Mouse (Mus musculus) megakaryocyte, embryonic 14.5 days (primary cell): ENCODE data around the gene Efnb2. TPM values are rescaled to one million over a fixed set of nuclear protein-coding genes. Genes with fewer than 3 reads are reported as not detected.
A peak's percentile ranks its signal among the peaks of the same experiment; 100 is the strongest.

Experiments used
- H3K27me3 ChIP-seq: replicated peaks from 2 replicates; pipeline ENCODE3; 2012; ENCODE audit warnings: inconsistent platforms
- H3K36me3 ChIP-seq: replicated peaks from 2 replicates; pipeline ENCODE3; 2012; ENCODE audit warnings: low read length, inconsistent platforms, mixed read lengths
- H3K4me1 ChIP-seq: 2 replicates; pipeline ENCODE4 v1.6.1; 2012; ENCODE audit warnings: inconsistent platforms
- H3K4me3 ChIP-seq: replicated peaks from 2 replicates; pipeline ENCODE3; 2012; ENCODE audit warnings: moderate library complexity, mild to moderate bottlenecking, inconsistent platforms
- H3K9me3 ChIP-seq: 2 replicates; pipeline ENCODE4 v1.6.1; 2012; ENCODE audit warnings: inconsistent platforms
- FLI1 ChIP-seq: IDR thresholded peaks from 2 replicates; pipeline ENCODE4 v1.6.1; 2012; ENCODE audit warnings: low read length, inconsistent platforms, mixed read lengths
- GATA1 ChIP-seq: IDR thresholded peaks from 3 replicates; pipeline ENCODE4 v1.6.1; 2012; ENCODE audit warnings: mixed read lengths, low read length, inconsistent platforms, borderline replicate concordance
- polyA plus RNA-seq: library from polyadenylated mRNA; stranded (reverse); fragments of >175 nt; gene quantifications from 2 replicates; pipeline ENCODE4 v1.2.3, GENCODE M21; 2012; ENCODE audit warnings: low replicate concordance; ENCODE audit not compliant: insufficient read depth

Gene Efnb2
- polyA plus RNA-seq, 1 experiment, result 0.19 TPM

DNA sequence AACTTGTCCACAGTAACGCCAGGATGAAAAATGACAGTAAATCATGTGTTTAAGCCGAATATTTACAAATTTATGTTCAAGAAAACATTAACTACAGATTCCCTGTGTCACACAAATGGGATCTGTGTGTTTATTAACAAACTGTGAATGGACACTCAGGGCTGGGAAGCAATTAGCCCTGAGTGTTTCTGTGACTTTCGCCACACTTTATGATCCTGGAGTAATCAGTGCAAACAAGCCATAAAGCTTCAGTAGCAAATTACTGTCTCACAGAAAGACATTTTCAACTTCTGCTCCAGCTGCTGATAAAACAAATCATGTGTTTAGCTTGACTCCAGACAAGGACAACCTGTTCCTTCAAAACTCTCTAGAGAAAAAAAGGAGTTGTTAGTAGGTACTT is 21.7 kb upstream of the Efnb2 start:
- peaks cover 31% of the 10 kb centered on the region for H3K4me1 ChIP-seq
- peaks cover 66% of the 10 kb centered on the region for H3K36me3 ChIP-seq
- TF ChIP-seq FLI1 (no peak), GATA1 (no peak)
- H3K9me3 ChIP-seq, result no peaks in the 10 kb centered on the region
- H3K27me3 ChIP-seq, result no peaks in the 10 kb centered on the region
- no peak overlapping the region for H3K4me3 ChIP-seq

DNA sequence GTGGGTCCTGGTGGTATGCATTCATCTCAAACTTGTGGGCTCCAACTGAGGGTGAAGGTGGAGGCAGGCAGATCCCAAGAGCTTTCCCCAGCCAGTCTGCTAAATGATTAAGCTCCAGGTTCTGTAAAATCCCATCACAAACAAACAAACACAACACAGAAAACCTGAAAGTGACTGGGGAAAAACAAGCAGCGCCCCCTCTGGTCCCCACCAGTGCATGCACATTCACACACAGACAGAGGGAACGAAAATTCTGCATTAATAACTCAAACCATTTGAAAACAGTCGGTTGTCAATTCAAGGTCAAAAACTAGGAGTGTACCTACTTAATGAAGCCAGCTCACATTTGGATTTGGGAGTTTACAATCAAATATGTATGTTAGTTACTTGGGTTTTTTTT is 17.2 kb upstream of the Efnb2 start:
- Histone ChIP-seq H3K4me1 (peaks cover 9% of the 10 kb centered on the region; the same call in 1 of the 2 replicates), H3K36me3 (peaks cover 99% of the 10 kb centered on the region), H3K9me3 (no peaks in the 10 kb centered on the region), H3K27me3 (no peaks in the 10 kb centered on the region), H3K4me3 (no peak overlapping the region)
- no peak for TF ChIP-seq FLI1
- TF ChIP-seq GATA1, result no peak

DNA sequence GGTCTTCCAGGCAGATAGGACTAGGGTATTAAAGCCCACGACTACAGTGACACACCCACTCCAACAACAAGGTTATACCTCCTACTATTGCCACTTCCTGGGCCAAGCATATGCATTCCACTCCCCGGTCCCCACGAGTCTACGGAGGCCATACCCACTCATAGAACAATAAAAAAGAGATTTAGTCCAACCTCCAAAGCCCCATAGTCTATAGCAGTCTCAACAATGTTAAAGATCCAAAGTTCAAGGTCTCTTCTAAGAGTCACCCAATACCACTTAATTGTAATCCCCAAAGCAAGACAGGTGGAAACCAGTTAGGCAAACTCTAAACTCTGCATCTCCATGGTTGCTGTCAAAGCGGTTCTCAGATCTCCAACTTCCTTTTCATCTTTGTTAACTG is 13.8 kb upstream of the Efnb2 start:
- H3K4me1 ChIP-seq, result peaks cover 6% of the 10 kb centered on the region; the same call in 1 of the 2 replicates
- no peaks in the 10 kb centered on the region for H3K27me3 ChIP-seq
- TF ChIP-seq GATA1, result no peak
- no peak for TF ChIP-seq FLI1
- peaks cover 98% of the 10 kb centered on the region for H3K36me3 ChIP-seq
- no peaks in the 10 kb centered on the region for H3K9me3 ChIP-seq
- no peak overlapping the region for H3K4me3 ChIP-seq

DNA sequence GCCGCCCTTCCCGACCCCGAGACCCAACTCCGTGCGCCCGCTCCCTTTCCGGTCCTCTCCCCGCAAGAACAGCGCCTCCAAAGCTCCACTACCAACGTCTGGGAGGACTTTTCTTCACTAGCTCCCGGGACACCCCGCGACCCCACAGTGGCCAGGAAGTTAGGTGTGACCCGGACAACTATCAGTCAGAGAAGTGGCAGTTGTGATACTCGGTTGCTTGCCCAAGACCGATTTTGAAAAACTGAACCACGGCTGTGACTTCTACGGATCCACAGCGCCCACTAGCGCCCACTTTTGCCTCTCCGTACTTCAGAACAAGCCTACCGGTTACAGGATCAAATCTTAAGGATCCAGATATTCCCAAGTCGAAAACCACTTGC is 707 bp upstream of the Efnb2 start:
- Histone ChIP-seq H3K9me3 (no peaks in the 10 kb centered on the region), H3K27me3 (peaks cover 42% of the 10 kb centered on the region), H3K4me1 (peaks cover 43% of the 10 kb centered on the region), H3K4me3 (peak overlapping the region; percentile 99), H3K36me3 (peaks cover 34% of the 10 kb centered on the region)
- no peak for TF ChIP-seq GATA1
- TF ChIP-seq FLI1, result no peak

DNA sequence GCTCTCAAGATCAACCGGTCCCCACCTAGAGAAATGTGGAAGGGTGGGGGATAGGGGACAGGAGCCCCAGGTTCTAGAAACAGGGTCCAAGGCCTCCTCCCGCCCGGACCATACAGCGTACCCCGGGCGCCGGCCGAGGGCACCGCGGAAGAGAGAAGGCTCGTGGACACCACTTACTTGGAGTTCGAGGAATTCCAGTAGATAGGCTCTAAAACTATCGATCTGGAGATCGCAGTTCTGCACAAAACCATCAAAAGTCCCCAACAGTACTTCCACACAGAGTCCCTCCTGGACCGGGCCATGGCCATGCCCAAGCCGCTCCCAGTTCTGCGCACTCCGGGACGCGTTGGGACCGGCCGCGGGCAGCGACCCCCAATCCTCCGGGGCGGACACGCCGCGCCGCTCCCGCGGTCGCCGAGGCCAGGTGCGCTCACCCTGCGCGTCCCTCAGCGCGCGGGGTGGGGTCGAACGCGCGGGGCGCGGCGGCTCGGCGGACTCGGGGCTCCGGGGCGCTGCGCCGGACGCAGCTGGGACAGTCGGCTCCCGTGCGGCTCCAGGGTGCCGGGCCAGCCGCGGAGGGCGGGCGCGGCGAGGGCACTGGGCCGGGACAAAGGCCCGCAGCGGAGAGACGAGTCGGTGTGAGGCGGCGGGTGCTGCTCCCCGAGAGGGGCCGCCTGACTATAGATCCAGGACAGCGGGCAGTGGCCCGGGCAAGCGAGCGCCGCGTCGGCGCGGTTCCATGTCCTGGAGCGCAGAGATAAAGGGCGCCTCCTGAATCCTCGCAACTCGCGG is 539 bp downstream of the Efnb2 start:
- peak overlapping the region; percentile 99 for H3K4me3 ChIP-seq
- H3K4me1 ChIP-seq, result peaks cover 43% of the 10 kb centered on the region
- peaks cover 21% of the 10 kb centered on the region for H3K36me3 ChIP-seq
- H3K9me3 ChIP-seq, result no peaks in the 10 kb centered on the region
- no peak for TF ChIP-seq GATA1
- TF ChIP-seq FLI1, result no peak
- peaks cover 44% of the 10 kb centered on the region for H3K27me3 ChIP-seq

DNA sequence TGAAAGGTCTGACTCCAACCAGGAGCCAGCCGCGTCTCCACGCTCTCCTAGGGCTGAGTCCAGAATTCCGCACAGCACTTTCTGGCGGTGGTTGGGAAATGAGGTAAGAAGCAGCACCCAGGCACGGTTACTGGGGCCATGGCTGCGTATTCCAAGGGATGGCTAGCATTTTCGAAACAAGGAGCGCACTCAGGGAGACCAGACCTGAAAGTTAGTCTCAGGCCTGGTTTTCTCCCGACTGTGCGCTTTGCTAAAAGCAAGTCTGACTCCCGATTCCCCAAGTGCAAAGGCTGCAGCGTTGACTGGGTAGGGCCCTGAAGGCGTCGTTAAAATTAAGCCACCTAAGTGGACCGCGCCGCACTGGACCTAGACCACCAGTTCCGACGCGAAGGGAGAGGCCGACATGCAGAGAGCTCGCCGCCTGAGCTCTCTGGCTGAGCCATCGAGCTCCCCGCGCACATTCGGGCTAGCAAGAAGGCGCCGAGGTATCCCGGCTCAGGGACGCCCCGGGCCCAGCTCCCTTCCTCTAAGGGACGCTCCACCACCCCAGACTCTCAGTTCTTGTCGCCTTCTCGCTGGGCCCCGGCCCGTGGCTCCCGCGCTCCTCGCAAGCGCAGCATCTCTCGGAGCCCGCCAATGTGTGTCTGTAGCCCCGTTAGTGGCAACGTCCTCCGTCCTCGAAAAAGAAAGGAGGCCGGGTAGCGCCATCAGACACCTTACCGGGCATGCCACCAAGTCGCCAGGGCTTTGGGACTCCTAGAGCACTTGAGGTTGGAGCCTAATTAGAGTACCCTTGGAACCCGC is 1.3 kb downstream of the Efnb2 start:
- Histone ChIP-seq H3K4me1 (peaks cover 43% of the 10 kb centered on the region), H3K4me3 (peak overlapping the region; percentile 99), H3K36me3 (peaks cover 14% of the 10 kb centered on the region), H3K27me3 (peaks cover 49% of the 10 kb centered on the region), H3K9me3 (no peaks in the 10 kb centered on the region)
- TF ChIP-seq FLI1 (no peak), GATA1 (no peak)

DNA sequence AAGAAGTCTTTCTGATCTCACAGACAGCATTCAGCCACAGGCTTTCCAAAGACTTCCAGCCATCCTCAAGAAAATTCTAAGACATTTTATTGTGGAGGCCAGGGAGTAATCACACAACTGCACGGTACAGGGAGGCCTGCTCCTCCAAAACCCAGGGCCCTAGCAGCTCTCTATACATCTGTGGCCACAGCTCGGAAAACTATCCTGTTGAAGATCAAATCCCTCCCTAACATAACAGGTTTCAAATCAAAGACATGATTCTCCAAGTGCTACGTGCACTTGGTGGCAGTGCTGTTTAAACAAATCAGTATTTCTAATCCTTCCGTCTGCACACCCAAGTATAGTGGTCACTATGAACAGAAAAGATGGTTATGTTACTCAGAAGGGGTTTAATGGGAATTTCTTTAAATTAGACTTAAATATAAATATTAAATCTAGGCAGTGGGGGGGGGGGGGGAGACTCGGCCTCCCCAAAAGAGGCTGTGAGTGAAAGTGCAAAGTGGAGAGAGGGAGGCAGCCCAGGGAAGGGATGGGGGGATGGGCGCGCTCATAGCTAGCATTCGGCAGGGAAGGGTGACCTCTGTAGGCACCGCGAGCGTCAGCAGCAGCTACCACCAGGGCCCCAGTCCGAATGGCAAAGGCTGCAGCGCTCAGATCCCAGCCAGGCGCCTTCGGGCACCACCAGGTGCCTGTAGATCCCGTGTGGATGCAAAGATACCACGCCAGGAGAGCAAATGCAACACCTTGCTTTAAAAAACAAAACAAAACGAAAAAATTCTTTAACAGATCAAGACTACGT is 2.4 kb downstream of the Efnb2 start:
- Histone ChIP-seq H3K27me3 (peaks cover 60% of the 10 kb centered on the region), H3K4me1 (peaks cover 43% of the 10 kb centered on the region), H3K9me3 (no peaks in the 10 kb centered on the region), H3K36me3 (peaks cover 5% of the 10 kb centered on the region), H3K4me3 (peak overlapping the region; percentile 59)
- TF ChIP-seq GATA1 (no peak), FLI1 (no peak)

DNA sequence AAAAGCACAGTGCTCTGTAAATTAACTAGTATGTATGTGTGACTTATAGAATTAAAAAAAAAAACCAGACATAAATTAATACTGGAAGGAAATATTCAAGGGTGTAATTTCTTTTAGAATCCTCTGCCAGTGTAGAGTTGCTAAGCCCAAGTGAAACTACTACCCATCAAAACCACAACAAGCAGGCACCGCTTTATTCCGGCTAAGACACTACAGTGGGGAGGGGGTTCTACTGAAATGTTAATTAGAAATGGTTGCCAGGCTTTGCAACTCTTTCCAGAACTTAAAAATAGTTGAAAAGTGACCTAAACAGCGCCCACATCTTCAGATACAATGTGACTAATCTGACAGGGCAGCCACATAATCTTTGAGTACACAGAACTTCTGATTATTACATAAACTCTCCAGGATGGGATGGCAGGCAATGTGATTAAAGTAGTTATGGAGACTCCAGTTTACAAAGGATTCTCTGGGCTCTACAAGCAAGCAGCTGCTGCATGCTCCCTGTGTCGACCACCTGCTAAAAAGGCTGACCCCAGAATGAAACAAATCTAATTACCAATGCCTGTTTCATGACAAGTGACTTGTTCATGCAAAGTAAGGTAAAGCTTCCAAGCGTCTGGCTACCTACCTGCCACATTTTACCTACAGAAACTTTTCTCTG is 3.2 kb downstream of the Efnb2 start:
- no peak overlapping the region for H3K4me3 ChIP-seq
- H3K36me3 ChIP-seq, result no peaks in the 10 kb centered on the region
- peaks cover 35% of the 10 kb centered on the region for H3K4me1 ChIP-seq
- TF ChIP-seq FLI1 (no peak), GATA1 (no peak)
- H3K27me3 ChIP-seq, result peaks cover 65% of the 10 kb centered on the region
- H3K9me3 ChIP-seq, result no peaks in the 10 kb centered on the region
